Mouse (Mus musculus) cerebellum, postnatal 36 days (tissue): Measurements from ENCODE around the gene Ddhd1.

Source experiments
- DNase-seq, 2 experiments: peaks; one replicate each; pipeline ENCODE4 v3.0.0; 2021 to 2022; ENCODE audit warnings: mixed read lengths in 2 of 2

Ddhd1 gene

GRCm38 (mm10) chr14:45657641-45658611 is at the start of gene Ddhd1:
Gene Ddhd1 (minus strand): TSS chr14:45658143.
- DNase-seq: peak; percentile 82 to 85

GRCm38 (mm10) chr14:45707176-45707910 is 49.4 kb upstream of the Ddhd1 start:
- DNase-seq: no peak

- DNase-seq: no peak
Observed at GRCm38 (mm10) chr14:45700031-45700572, 42.2 kb upstream of the Ddhd1 start.

GRCm38 (mm10) chr14:45698867-45699266 is 40.9 kb upstream of the Ddhd1 start:
- DNase-seq: no peak

- DNase-seq: no peak
Observed at GRCm38 (mm10) chr14:45696098-45696497, 38.2 kb upstream of the Ddhd1 start.

GRCm38 (mm10) chr14:45693891-45694290 is 35.9 kb upstream of the Ddhd1 start:
- DNase-seq: no peak

- DNase-seq: peak; percentile 35 to 55
Observed at GRCm38 (mm10) chr14:45690520-45691246, 32.7 kb upstream of the Ddhd1 start.

- DNase-seq: no peak
Observed at GRCm38 (mm10) chr14:45685313-45685712, 27.4 kb upstream of the Ddhd1 start.

GRCm38 (mm10) chr14:45676722-45677121 is 18.8 kb upstream of the Ddhd1 start:
- DNase-seq: no peak

GRCm38 (mm10) chr14:45668325-45668724 is 10.4 kb upstream of the Ddhd1 start:
- no peak for DNase-seq

- no peak for DNase-seq
Observed at GRCm38 (mm10) chr14:45667231-45667630, 9.3 kb upstream of the Ddhd1 start.

GRCm38 (mm10) chr14:45661575-45661974 is 3.6 kb upstream of the Ddhd1 start:
- DNase-seq: no peak

GRCm38 (mm10) chr14:45660315-45660714 is 2.4 kb upstream of the Ddhd1 start:
- DNase-seq: no peak

- DNase-seq: peak; percentile 62 to 67
Observed at GRCm38 (mm10) chr14:45656831-45657640, 907 bp downstream of the Ddhd1 start.

GRCm38 (mm10) chr14:45654876-45655416 is 3.0 kb downstream of the Ddhd1 start:
- DNase-seq: no peak

- no peak for DNase-seq
Observed at GRCm38 (mm10) chr14:45653756-45654155, 4.2 kb downstream of the Ddhd1 start.

- no peak for DNase-seq
Observed at GRCm38 (mm10) chr14:45648999-45649818, 8.7 kb downstream of the Ddhd1 start.

- no peak for DNase-seq
Observed at GRCm38 (mm10) chr14:45648144-45648543, 9.8 kb downstream of the Ddhd1 start.

- no peak for DNase-seq
Observed at GRCm38 (mm10) chr14:45647632-45648031, 10.3 kb downstream of the Ddhd1 start.

GRCm38 (mm10) chr14:45647175-45647574 is 10.8 kb downstream of the Ddhd1 start:
- no peak for DNase-seq

GRCm38 (mm10) chr14:45644786-45645185 is 13.2 kb downstream of the Ddhd1 start:
- DNase-seq: no peak
